Mouse (Mus musculus): ENCODE results near the gene 6430548M08Rik.
A peak's percentile ranks its signal among the peaks of the same experiment; 100 is the strongest.

6430548M08Rik gene

DNA sequence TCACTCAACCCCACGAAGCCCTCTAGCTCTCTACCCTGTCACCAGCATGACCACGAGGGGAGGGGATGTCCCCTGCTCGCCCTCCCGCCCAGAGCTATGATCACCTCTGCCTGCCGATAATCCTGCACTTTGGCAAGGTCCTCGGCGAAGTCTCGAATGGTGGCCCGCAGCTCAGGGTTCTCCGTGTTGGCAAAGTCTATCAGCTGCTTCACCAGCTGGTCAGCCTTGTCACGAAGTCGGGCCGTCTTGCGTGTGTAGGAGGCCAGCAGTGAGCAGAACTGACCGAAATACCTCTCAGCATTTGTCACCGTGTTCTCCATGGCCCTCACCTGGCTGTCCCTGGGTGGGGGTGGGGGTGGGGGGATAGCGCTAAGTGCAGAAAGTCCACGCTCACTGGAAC lies 60.7 kb downstream of the 6430548M08Rik start:
- Histone ChIP-seq H3K4me3 (replicated peaks; ENCODE audit: low read length) (no peak overlapping the region), H3K27me3 (ENCODE audit: insufficient read depth, low read length) (peaks cover 15% of the 10 kb centered on the region; the same call in 1 of the 2 replicates), H3K9me3 (ENCODE audit: low read length) (no peaks in the 10 kb centered on the region), H3K36me3 (ENCODE audit: insufficient read depth, low read length) (no peaks in the 10 kb centered on the region), H3K4me1 (replicated peaks; ENCODE audit: low read depth, low read length) (peaks cover 36% of the 10 kb centered on the region)
- TF ChIP-seq CTCF (conservative IDR thresholded peaks at IDR 0.05; ENCODE audit: low read length) (no peak), POU5F1 (IDR thresholded peaks at IDR 0.05; ENCODE audit: borderline replicate concordance, low read length) (no peak), NANOG (IDR thresholded peaks at IDR 0.05; ENCODE audit: borderline replicate concordance, low read length) (no peak)

DNA sequence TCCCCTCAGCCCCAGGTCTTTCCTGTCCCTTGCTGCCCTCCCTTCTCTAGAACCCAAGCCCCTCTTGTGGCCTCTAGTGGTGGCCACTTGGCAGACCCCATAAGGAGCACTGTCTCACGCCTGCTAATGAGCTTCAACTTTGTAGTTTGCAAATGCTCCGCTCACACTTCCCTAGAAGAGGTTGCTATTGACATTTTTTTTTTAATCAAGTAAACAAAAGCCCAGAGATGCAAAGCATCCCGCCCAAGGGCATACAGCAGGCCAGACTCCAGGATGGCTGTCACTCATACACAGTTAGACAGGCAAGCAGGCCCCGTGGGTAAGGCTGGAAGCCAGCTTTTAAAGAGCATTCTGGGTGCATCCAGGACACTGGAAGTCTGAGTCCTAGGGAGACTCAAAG lies 62.7 kb downstream of the 6430548M08Rik start:
- H3K4me3 ChIP-seq (replicated peaks; ENCODE audit: low read length) = 0 out of 2 replicates have a peak overlapping the region, but pooled peaks have one; percentile 67
- peaks cover 18% of the 10 kb centered on the region; the same call in 1 of the 2 replicates for H3K27me3 ChIP-seq (ENCODE audit: insufficient read depth, low read length)
- no peak for TF ChIP-seq NANOG (IDR thresholded peaks at IDR 0.05; ENCODE audit: borderline replicate concordance, low read length)
- no peak for TF ChIP-seq CTCF (conservative IDR thresholded peaks at IDR 0.05; ENCODE audit: low read length)
- no peak for TF ChIP-seq POU5F1 (IDR thresholded peaks at IDR 0.05; ENCODE audit: borderline replicate concordance, low read length)
- H3K4me1 ChIP-seq (replicated peaks; ENCODE audit: low read depth, low read length) = peaks cover 36% of the 10 kb centered on the region
- no peaks in the 10 kb centered on the region for H3K36me3 ChIP-seq (ENCODE audit: insufficient read depth, low read length)
- no peaks in the 10 kb centered on the region for H3K9me3 ChIP-seq (ENCODE audit: low read length)

DNA sequence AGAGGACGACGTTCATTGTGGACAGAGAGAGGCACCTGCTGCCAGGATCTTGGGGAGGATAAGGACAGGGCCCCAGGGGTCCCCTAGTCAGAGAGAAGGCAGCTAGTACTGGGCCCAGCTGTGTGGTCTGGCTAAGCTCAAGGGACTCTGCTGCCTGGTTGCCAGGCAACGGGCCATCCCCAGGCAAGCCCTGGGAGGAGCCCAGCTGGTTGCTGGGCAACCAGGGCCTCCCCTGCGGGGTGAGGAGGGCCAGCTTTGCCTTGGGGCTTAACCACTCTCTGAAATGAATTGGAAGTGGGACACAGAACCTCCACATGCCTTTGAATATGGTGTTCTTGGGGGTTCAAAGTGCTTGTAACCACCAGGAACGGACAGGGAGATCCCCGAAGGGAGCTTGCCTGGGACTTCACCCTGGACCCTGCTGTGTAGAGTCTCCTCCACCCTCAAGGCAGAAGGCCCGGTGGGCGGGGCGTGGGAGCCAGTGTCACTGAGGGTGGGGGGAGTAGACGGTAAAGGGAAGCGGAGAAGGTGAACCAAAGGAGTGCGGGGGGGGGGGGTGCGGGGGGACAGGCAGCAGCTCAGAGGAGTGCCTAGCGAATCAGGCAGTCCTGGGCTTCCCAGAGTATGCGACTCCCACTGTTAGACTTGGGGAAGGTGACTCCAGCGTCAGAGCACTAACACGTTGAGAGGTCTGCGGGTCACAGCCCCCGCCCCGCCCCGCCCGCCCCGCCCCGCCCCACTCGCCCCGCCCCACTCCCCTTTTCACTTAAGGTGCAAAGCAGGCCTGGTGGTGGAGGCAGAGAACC lies 63.6 kb downstream of the 6430548M08Rik start, which contains the start of gene Fam92b:
TSS of gene Fam92b (minus strand) at position 149 of the 806 bp plus-strand sequence.
- Histone ChIP-seq H3K36me3 (ENCODE audit: insufficient read depth, low read length) (no peaks in the 10 kb centered on the region), H3K4me3 (replicated peaks; ENCODE audit: low read length) (peak within 1 kb of the TSS; percentile 67), H3K27me3 (ENCODE audit: insufficient read depth, low read length) (peaks cover 18% of the 10 kb centered on the region; the same call in 1 of the 2 replicates), H3K9me3 (ENCODE audit: low read length) (no peaks in the 10 kb centered on the region), H3K4me1 (replicated peaks; ENCODE audit: low read depth, low read length) (peaks cover 36% of the 10 kb centered on the region)
- no peak for TF ChIP-seq CTCF (conservative IDR thresholded peaks at IDR 0.05; ENCODE audit: low read length)
- TF ChIP-seq NANOG (IDR thresholded peaks at IDR 0.05; ENCODE audit: borderline replicate concordance, low read length) = no peak
- no peak for TF ChIP-seq POU5F1 (IDR thresholded peaks at IDR 0.05; ENCODE audit: borderline replicate concordance, low read length)

DNA sequence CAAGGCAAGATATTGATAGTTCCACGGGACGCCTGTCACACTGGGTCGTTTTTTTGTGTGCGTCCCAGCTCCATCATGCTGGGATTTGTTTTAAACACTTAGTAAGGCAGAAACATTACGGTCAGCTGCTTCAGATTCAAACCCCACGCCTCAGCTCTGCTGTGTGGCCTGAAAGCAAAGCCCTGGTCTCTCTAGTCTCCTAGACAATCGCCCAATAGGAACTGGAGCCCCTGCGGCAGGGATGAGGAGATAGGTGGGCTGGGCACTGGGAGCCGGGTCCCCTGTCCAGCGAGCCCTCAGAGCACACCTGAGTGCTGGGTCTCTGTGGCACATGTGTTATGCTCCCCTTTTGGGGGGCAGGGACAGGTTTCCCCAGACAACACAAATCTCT lies 64.2 kb downstream of the 6430548M08Rik start:
- H3K27me3 ChIP-seq (ENCODE audit: insufficient read depth, low read length) = peaks cover 18% of the 10 kb centered on the region; the same call in 1 of the 2 replicates
- H3K4me3 ChIP-seq (replicated peaks; ENCODE audit: low read length) = peak overlapping the region; percentile 41; the same call in 1 of the 2 replicates
- peaks cover 36% of the 10 kb centered on the region for H3K4me1 ChIP-seq (replicated peaks; ENCODE audit: low read depth, low read length)
- H3K9me3 ChIP-seq (ENCODE audit: low read length) = no peaks in the 10 kb centered on the region
- H3K36me3 ChIP-seq (ENCODE audit: insufficient read depth, low read length) = no peaks in the 10 kb centered on the region
- no peak for TF ChIP-seq NANOG (IDR thresholded peaks at IDR 0.05; ENCODE audit: borderline replicate concordance, low read length)
- TF ChIP-seq CTCF (conservative IDR thresholded peaks at IDR 0.05; ENCODE audit: low read length) = no peak
- TF ChIP-seq POU5F1 (IDR thresholded peaks at IDR 0.05; ENCODE audit: borderline replicate concordance, low read length) = no peak

DNA sequence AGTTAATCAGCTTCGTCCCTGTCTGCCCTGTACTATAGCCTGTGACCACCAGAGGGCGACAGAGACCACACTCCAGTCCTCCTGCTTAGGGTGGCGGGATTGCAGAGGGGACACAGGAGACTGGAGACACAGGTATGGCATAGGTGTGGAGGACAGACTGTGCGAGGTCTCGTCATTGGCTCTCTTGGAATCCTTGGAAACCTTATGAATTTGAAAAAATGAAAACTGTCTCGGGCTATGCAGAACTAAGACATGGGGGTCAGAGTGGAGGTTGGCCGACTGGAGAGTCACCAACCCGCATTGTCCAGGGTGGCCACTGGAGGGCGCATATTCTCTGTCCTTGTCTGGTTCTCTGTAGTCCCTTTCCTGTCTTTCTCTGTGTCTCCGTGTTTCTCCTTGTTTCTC lies 65.1 kb downstream of the 6430548M08Rik start:
- H3K9me3 ChIP-seq (ENCODE audit: low read length) = no peaks in the 10 kb centered on the region
- 0 out of 2 replicates have a peak overlapping the region, but pooled peaks have one; percentile 23 for H3K4me3 ChIP-seq (replicated peaks; ENCODE audit: low read length)
- no peaks in the 10 kb centered on the region for H3K36me3 ChIP-seq (ENCODE audit: insufficient read depth, low read length)
- peaks cover 16% of the 10 kb centered on the region; the same call in 1 of the 2 replicates for H3K27me3 ChIP-seq (ENCODE audit: insufficient read depth, low read length)
- TF ChIP-seq CTCF (conservative IDR thresholded peaks at IDR 0.05; ENCODE audit: low read length) (peak; percentile 93), NANOG (IDR thresholded peaks at IDR 0.05; ENCODE audit: borderline replicate concordance, low read length) (no peak)
- peaks cover 36% of the 10 kb centered on the region for H3K4me1 ChIP-seq (replicated peaks; ENCODE audit: low read depth, low read length)

DNA sequence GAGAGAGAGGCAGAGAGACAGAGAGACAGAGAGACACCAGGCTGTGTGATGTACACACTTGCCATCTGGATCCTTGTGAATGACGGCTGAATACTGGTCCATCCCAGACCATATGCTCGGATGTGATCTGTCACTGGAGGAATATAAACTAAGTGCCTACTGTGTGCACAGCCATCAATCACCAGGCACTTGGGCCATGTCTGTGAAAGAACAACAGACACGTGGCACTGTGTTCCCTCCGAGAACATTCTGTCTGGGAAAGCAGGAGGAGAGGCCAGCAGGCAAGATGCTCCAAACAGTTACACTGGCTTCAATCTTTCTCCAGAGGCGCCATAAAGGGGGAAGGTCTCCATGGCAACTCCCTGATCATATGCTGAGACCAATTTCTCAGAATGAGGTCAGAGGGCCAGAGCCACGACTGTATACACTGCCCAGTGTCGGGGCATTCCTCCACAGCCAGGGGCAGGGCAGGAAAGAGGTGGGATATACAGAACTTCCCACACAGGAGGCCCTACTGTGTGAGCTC lies 66.6 kb downstream of the 6430548M08Rik start:
- no peaks in the 10 kb centered on the region for H3K36me3 ChIP-seq (ENCODE audit: insufficient read depth, low read length)
- H3K27me3 ChIP-seq (ENCODE audit: insufficient read depth, low read length) = peaks cover 8% of the 10 kb centered on the region; the same call in 1 of the 2 replicates
- TF ChIP-seq CTCF (conservative IDR thresholded peaks at IDR 0.05; ENCODE audit: low read length) = no peak
- TF ChIP-seq NANOG (IDR thresholded peaks at IDR 0.05; ENCODE audit: borderline replicate concordance, low read length) = no peak
- TF ChIP-seq POU5F1 (IDR thresholded peaks at IDR 0.05; ENCODE audit: borderline replicate concordance, low read length) = no peak
- H3K9me3 ChIP-seq (ENCODE audit: low read length) = no peaks in the 10 kb centered on the region
- no peak overlapping the region for H3K4me3 ChIP-seq (replicated peaks; ENCODE audit: low read length)
- peaks cover 40% of the 10 kb centered on the region for H3K4me1 ChIP-seq (replicated peaks; ENCODE audit: low read depth, low read length)

DNA sequence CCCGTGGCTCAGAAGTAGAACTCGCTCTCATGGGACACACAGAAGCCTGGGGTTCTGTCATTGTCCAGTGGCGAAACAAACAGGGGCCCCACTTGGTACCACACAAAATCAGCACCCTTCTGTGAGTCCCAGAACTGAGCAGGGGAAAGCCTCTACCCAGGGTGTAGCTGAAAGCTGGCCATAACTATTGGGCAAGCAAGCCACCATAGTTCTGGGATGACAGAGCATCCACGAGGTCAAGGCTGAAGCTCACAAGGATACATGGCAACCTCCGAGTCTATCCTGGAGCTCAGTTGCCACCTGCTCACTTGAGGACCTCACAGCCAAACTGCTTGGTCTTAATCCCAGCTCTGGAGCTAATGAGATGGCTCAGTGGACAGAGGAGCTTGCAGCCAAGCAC lies 67.3 kb downstream of the 6430548M08Rik start:
- Histone ChIP-seq H3K4me3 (replicated peaks; ENCODE audit: low read length) (no peak overlapping the region), H3K9me3 (ENCODE audit: low read length) (no peaks in the 10 kb centered on the region), H3K4me1 (replicated peaks; ENCODE audit: low read depth, low read length) (peaks cover 41% of the 10 kb centered on the region), H3K36me3 (ENCODE audit: insufficient read depth, low read length) (no peaks in the 10 kb centered on the region), H3K27me3 (ENCODE audit: insufficient read depth, low read length) (peaks cover 8% of the 10 kb centered on the region; the same call in 1 of the 2 replicates)
- TF ChIP-seq POU5F1 (IDR thresholded peaks at IDR 0.05; ENCODE audit: borderline replicate concordance, low read length) (no peak), NANOG (IDR thresholded peaks at IDR 0.05; ENCODE audit: borderline replicate concordance, low read length) (no peak), CTCF (conservative IDR thresholded peaks at IDR 0.05; ENCODE audit: low read length) (no peak)

DNA sequence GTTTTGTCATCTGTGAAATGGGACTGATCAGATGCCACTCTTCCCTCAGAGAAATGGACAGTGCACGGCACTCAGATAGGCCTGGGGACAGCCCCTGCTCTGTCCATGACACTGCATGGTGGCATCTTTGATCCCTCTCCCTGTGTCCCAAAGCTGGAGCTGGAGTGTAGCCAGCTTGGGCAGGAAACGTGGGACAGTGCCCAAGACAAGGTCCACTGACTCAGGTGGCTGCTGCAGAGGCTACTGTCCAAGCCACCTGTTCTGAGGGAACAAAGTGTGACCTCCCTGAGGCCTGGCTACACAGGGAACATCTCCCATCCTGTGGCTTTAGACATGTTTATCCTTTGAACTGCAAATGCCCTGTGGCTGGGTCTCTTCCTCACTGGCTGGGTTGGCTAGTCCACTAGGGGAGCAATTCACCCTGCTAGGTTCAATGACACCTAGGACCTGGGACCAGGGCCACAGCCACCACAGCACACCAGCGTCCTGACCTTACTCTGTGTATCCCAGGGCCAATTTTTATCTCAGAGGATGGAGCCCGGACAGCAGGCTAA lies 68.0 kb downstream of the 6430548M08Rik start:
- no peak overlapping the region for H3K4me3 ChIP-seq (replicated peaks; ENCODE audit: low read length)
- H3K4me1 ChIP-seq (replicated peaks; ENCODE audit: low read depth, low read length) = peaks cover 40% of the 10 kb centered on the region
- H3K9me3 ChIP-seq (ENCODE audit: low read length) = no peaks in the 10 kb centered on the region
- TF ChIP-seq NANOG (IDR thresholded peaks at IDR 0.05; ENCODE audit: borderline replicate concordance, low read length) (no peak), POU5F1 (IDR thresholded peaks at IDR 0.05; ENCODE audit: borderline replicate concordance, low read length) (no peak), CTCF (conservative IDR thresholded peaks at IDR 0.05; ENCODE audit: low read length) (no peak)
- peaks cover 8% of the 10 kb centered on the region; the same call in 1 of the 2 replicates for H3K27me3 ChIP-seq (ENCODE audit: insufficient read depth, low read length)
- H3K36me3 ChIP-seq (ENCODE audit: insufficient read depth, low read length) = no peaks in the 10 kb centered on the region

All from E14TG2a.4 (cell line).